Mouse (Mus musculus) bone marrow macrophage, adult 2 months (primary cell): ENCODE results near the gene Thbd. TPM values are rescaled to one million over a fixed set of nuclear protein-coding genes. Genes with fewer than 3 reads are reported as not detected.
A peak's percentile ranks its signal among the peaks of the same experiment; 100 is the strongest.

Experiments
- H3K27ac ChIP-seq: 2 replicates; pipeline ENCODE4 v1.5.1; 2012; ENCODE audit warnings: low read depth, low read length; ENCODE audit not compliant: insufficient read depth
- H3K4me1 ChIP-seq: 2 replicates; pipeline ENCODE4 v1.6.1; 2012; ENCODE audit warnings: low read length; ENCODE audit not compliant: control insufficient read depth, insufficient read depth
- H3K4me3 ChIP-seq: 2 replicates; pipeline ENCODE4 v1.5.1; 2012; ENCODE audit warnings: mild to moderate bottlenecking, low read length, moderate library complexity; ENCODE audit not compliant: insufficient read depth
- CTCF ChIP-seq: IDR thresholded peaks from 2 replicates; pipeline ENCODE4 v1.5.1; 2012; ENCODE audit warnings: low read depth, mild to moderate bottlenecking, low read length, moderate library complexity
- POLR2A ChIP-seq: IDR thresholded peaks from 2 replicates; pipeline ENCODE4 v1.6.1; 2012; ENCODE audit warnings: mild to moderate bottlenecking, low read depth, low read length, borderline replicate concordance
- polyA plus RNA-seq: library from polyadenylated mRNA; stranded (reverse); fragments of >200 nt; gene quantifications from 2 replicates; pipeline ENCODE4 v1.2.4, GENCODE M21; 2012; ENCODE audit not compliant: missing spikeins, insufficient read depth, insufficient read length

Thbd gene
- polyA plus RNA-seq, 1 experiment: 8.2 TPM

GRCm38 (mm10) chr2:148393149-148393548 lies 14.8 kb downstream of the Thbd start:
- Histone ChIP-seq H3K4me1 (peaks cover 32% of the 10 kb centered on the region), H3K4me3 (no peak overlapping the region), H3K27ac (peak overlapping the region; percentile 6; the same call in 1 of the 2 replicates)
- no peak for TF ChIP-seq POLR2A
- TF ChIP-seq CTCF: no peak

GRCm38 (mm10) chr2:148387652-148388581 lies 20.1 kb downstream of the Thbd start:
- no peak overlapping the region for H3K27ac ChIP-seq
- TF ChIP-seq POLR2A (no peak), CTCF (no peak)
- H3K4me1 ChIP-seq: peaks cover 6% of the 10 kb centered on the region
- no peak overlapping the region for H3K4me3 ChIP-seq

GRCm38 (mm10) chr2:148386927-148387326 lies 21.1 kb downstream of the Thbd start:
- Histone ChIP-seq H3K4me3 (no peak overlapping the region), H3K4me1 (no peaks in the 10 kb centered on the region), H3K27ac (no peak overlapping the region)
- TF ChIP-seq POLR2A: no peak
- TF ChIP-seq CTCF: no peak

- TF ChIP-seq POLR2A: no peak
- TF ChIP-seq CTCF: no peak
Observed at GRCm38 (mm10) chr2:148386476-148386875, 21.5 kb downstream of the Thbd start.

DNA sequence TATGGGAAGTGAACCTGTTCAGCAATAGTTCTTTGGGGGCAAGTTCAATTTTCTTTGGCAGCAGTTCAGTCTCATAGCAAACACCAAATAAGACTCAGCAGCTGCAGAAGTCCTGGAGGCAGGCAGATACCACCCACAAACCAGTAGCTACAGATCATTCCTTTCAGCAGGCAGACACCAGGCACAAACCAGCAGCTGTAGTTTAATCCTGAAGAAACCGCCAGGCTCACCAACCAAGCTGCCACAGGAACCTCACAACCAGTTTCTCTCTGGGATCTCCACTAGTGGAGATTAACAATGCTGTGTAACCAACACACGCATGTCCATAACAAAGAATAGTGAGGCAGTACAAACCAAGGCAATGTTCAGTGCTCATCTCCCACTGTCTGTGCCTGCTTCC lies 26.9 kb downstream of the Thbd start:
- Histone ChIP-seq H3K4me1 (no peaks in the 10 kb centered on the region), H3K4me3 (no peak overlapping the region), H3K27ac (no peak overlapping the region)
- TF ChIP-seq CTCF: no peak
- TF ChIP-seq POLR2A: no peak

More at GRCm38 (mm10) chr2:148386476-148386875, 21.5 kb downstream of the Thbd start:
- H3K27ac ChIP-seq: no peak overlapping the region
- H3K4me3 ChIP-seq: no peak overlapping the region
- no peaks in the 10 kb centered on the region for H3K4me1 ChIP-seq

- TF ChIP-seq CTCF (no peak), POLR2A (no peak)
Observed at GRCm38 (mm10) chr2:148379899-148380413, 28.0 kb downstream of the Thbd start.

GRCm38 (mm10) chr2:148378817-148379342 lies 29.1 kb downstream of the Thbd start:
- H3K27ac ChIP-seq: no peak overlapping the region
- H3K4me3 ChIP-seq: no peak overlapping the region
- H3K4me1 ChIP-seq: peaks cover 5% of the 10 kb centered on the region
- TF ChIP-seq POLR2A: no peak
- TF ChIP-seq CTCF: no peak

More at GRCm38 (mm10) chr2:148379899-148380413, 28.0 kb downstream of the Thbd start:
- no peak overlapping the region for H3K27ac ChIP-seq
- peaks cover 5% of the 10 kb centered on the region for H3K4me1 ChIP-seq
- H3K4me3 ChIP-seq: no peak overlapping the region

DNA sequence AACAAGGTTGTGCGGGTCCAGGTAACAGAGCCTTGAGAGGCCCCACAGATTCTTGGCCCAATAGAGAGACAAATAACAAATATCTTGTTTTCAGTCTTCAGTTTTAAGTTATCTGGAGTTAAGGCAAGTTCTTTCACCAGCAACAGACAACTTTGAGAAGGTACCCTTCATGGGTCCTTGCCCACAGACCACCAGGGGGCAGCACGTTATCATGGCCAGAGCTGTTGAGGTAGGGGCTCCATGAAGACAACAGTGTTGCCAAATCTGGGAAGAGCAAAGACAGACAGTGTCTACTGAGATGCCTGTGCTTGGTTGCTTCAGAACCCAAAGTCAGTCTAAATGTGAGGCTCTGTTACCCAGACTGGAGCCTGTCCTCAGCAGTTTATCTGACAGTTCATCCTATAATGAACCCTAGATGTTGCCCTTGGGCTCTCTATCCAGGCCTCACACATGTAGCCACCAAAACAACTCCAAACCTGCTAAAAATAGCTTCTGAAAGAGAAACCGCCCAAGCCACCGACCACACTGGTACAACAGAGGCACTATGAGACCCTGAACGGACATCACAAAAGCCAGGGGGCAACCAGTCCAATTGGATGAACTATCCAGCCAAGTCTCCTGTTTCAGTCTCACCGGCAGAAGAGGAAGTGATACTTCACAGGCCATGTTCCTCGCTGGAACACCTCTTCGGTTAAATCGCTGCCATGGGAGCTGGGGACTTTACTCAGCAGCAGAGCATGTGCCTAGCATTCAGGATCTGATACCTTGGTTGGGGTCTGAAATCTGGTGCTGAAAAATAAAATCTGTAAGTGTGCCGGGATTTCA lies 32.5 kb downstream of the Thbd start:
- TF ChIP-seq CTCF (peak; percentile 82), POLR2A (no peak)
- Histone ChIP-seq H3K27ac (no peak overlapping the region), H3K4me1 (peaks cover 5% of the 10 kb centered on the region), H3K4me3 (no peak overlapping the region)

GRCm38 (mm10) chr2:148373602-148374071 lies 34.4 kb downstream of the Thbd start:
- Histone ChIP-seq H3K27ac (no peak overlapping the region), H3K4me3 (no peak overlapping the region), H3K4me1 (peaks cover 5% of the 10 kb centered on the region)
- no peak for TF ChIP-seq POLR2A
- TF ChIP-seq CTCF: no peak
